Mouse (Mus musculus) heart, postnatal 10 days (tissue): ENCODE measurements at regions not wholly inside any gene's neighbourhood (a gene's known extent, or its start where the extent isn't known, plus 50 kb on each side); places are given as distances from the start of the nearest gene placed in this dataset.
A peak's percentile ranks its signal among the peaks of the same experiment; 100 is the strongest.

Experiments used
- DNase-seq, 2 experiments: peaks; one replicate each; pipeline ENCODE4 v3.0.0; 2021
- intact Hi-C: fragments of 180-260 bp; cut with DNase I; formaldehyde crosslinking; loops from one replicate; pipeline ENCODE4 v1.15.1; 2025

GRCm38 (mm10) chr17:82731561-82731960 lies 483.5 kb upstream of the Pkdcc start:
- intact Hi-C loops, result no loop called here

GRCm38 (mm10) chr17:82742445-82742844 lies 472.6 kb upstream of the Pkdcc start:
- intact Hi-C loops, result no loop called here

More at GRCm38 (mm10) chr17:82731561-82731960, 483.5 kb upstream of the Pkdcc start:
- no peak for DNase-seq

GRCm38 (mm10) chr17:82757400-82757799 lies 457.7 kb upstream of the Pkdcc start:
- intact Hi-C loops, result no loop called here
- no peak for DNase-seq

More at GRCm38 (mm10) chr17:82742445-82742844, 472.6 kb upstream of the Pkdcc start:
- no peak for DNase-seq

- intact Hi-C loops, result no loop called here
- peak; percentile 31 to 44 for DNase-seq
Measured at GRCm38 (mm10) chr17:82779096-82779495, 436.0 kb upstream of the Pkdcc start.

- intact Hi-C loops, result no loop called here
Measured at GRCm38 (mm10) chr17:82822129-82822528, 393.0 kb upstream of the Pkdcc start.

GRCm38 (mm10) chr17:82824057-82824456 lies 391.0 kb upstream of the Pkdcc start:
- intact Hi-C loops, result no loop called here
- no peak for DNase-seq

More at GRCm38 (mm10) chr17:82822129-82822528, 393.0 kb upstream of the Pkdcc start:
- no peak for DNase-seq

- intact Hi-C loops, result no loop called here
- DNase-seq, result no peak
Measured at GRCm38 (mm10) chr17:82824619-82825018, 390.5 kb upstream of the Pkdcc start.

- intact Hi-C loops, result no loop called here
Measured at GRCm38 (mm10) chr17:82827170-82827569, 387.9 kb upstream of the Pkdcc start.

GRCm38 (mm10) chr17:82827841-82828240 lies 387.3 kb upstream of the Pkdcc start:
- no peak for DNase-seq
- intact Hi-C loops, result no loop called here

More at GRCm38 (mm10) chr17:82827170-82827569, 387.9 kb upstream of the Pkdcc start:
- no peak for DNase-seq

GRCm38 (mm10) chr17:82828434-82828997 lies 386.6 kb upstream of the Pkdcc start:
- DNase-seq, result no peak
- intact Hi-C loops, result no loop called here

- DNase-seq, result no peak
Measured at GRCm38 (mm10) chr17:82829415-82829814, 385.7 kb upstream of the Pkdcc start.

GRCm38 (mm10) chr17:82834177-82834576 lies 380.9 kb upstream of the Pkdcc start:
- intact Hi-C loops, result no loop called here
- DNase-seq, result no peak

More at GRCm38 (mm10) chr17:82829415-82829814, 385.7 kb upstream of the Pkdcc start:
- intact Hi-C loops, result no loop called here

GRCm38 (mm10) chr17:82836115-82836514 lies 379.0 kb upstream of the Pkdcc start:
- intact Hi-C loops, result no loop called here
- DNase-seq, result no peak

- DNase-seq, result no peak
- intact Hi-C loops, result no loop called here
Measured at GRCm38 (mm10) chr17:82846776-82847494, 368.2 kb upstream of the Pkdcc start.

- peak; percentile 77 to 85 for DNase-seq
- intact Hi-C loops, result loop anchor here (2.0 to 10.0 kb wide), 2 partner anchors 1193 to 1663 kb away; no protein-coding TSS in a partner anchor
Measured at GRCm38 (mm10) chr17:82857199-82858147, 357.6 kb upstream of the Pkdcc start.

- intact Hi-C loops, result no loop called here
Measured at GRCm38 (mm10) chr17:82860391-82860790, 354.7 kb upstream of the Pkdcc start.

GRCm38 (mm10) chr17:82860966-82861365 lies 354.1 kb upstream of the Pkdcc start:
- no peak for DNase-seq

More at GRCm38 (mm10) chr17:82860391-82860790, 354.7 kb upstream of the Pkdcc start:
- no peak for DNase-seq

GRCm38 (mm10) chr17:82877131-82877530 lies 338.0 kb upstream of the Pkdcc start:
- intact Hi-C loops, result no loop called here
- DNase-seq, result no peak

More at GRCm38 (mm10) chr17:82860966-82861365, 354.1 kb upstream of the Pkdcc start:
- intact Hi-C loops, result no loop called here

- no peak for DNase-seq
- intact Hi-C loops, result no loop called here
Measured at GRCm38 (mm10) chr17:82900602-82901001, 314.5 kb upstream of the Pkdcc start.

GRCm38 (mm10) chr17:82901098-82901891 lies 313.8 kb upstream of the Pkdcc start:
- intact Hi-C loops, result no loop called here
- peak; percentile 28 to 54 for DNase-seq
